Mouse (Mus musculus) C2C12 (cell line): ENCODE data around the gene Gm11032. TPM values are rescaled to one million over a fixed set of nuclear protein-coding genes. Genes with fewer than 3 reads are reported as not detected.

Experiments used
- H3K27me3 ChIP-seq: one replicate; pipeline ENCODE4 v1.6.1; 2011; ENCODE audit not compliant: control insufficient read depth, insufficient read depth, insufficient read length
- H3K36me3 ChIP-seq: one replicate; pipeline ENCODE4 v1.6.1; 2011; ENCODE audit not compliant: control insufficient read depth, insufficient read depth
- H3K4me3 ChIP-seq: one replicate; pipeline ENCODE4 v1.5.1; 2011; ENCODE audit warnings: mild to moderate bottlenecking, control low read depth; ENCODE audit not compliant: poor library complexity, insufficient read depth, severe bottlenecking
- H3K79me2 ChIP-seq: one replicate; pipeline ENCODE4 v1.6.1; 2011; ENCODE audit not compliant: control insufficient read depth, insufficient read depth
- H3K79me3 ChIP-seq: one replicate; pipeline ENCODE4 v1.6.1; 2011; ENCODE audit warnings: low read depth, control low read depth
- H3ac ChIP-seq: one replicate; pipeline ENCODE3; 2011; ENCODE audit warnings: low read depth; ENCODE audit not compliant: control insufficient read depth, insufficient read length
- CEBPB ChIP-seq: IDR thresholded peaks from one replicate; pipeline ENCODE4 v1.6.1; 2011; ENCODE audit warnings: low read depth, mild to moderate bottlenecking, control low read depth, moderate library complexity
- CTCF ChIP-seq: IDR thresholded peaks from one replicate; pipeline ENCODE4 v1.5.1; 2011; ENCODE audit not compliant: control insufficient read depth, insufficient read depth, insufficient read length
- FOSL1 ChIP-seq: IDR thresholded peaks from one replicate; pipeline ENCODE4 v1.8.0; 2011; ENCODE audit warnings: mild to moderate bottlenecking, low read length; ENCODE audit not compliant: poor library complexity, insufficient read depth, severe bottlenecking
- MAX ChIP-seq: IDR thresholded peaks from one replicate; pipeline ENCODE4 v1.6.1; 2011; ENCODE audit warnings: mild to moderate bottlenecking, control low read depth
- MYOD1 ChIP-seq: IDR thresholded peaks from one replicate; pipeline ENCODE4 v1.6.1; 2011; ENCODE audit warnings: low read depth; ENCODE audit not compliant: control insufficient read depth, insufficient read length
- MYOG ChIP-seq: IDR thresholded peaks from one replicate; pipeline ENCODE4 v1.6.1; 2011; ENCODE audit not compliant: control insufficient read depth, insufficient read length; ENCODE audit errors: extremely low read depth
- USF1 ChIP-seq: IDR thresholded peaks from one replicate; pipeline ENCODE4 v1.6.1; 2011; ENCODE audit warnings: low read depth, mild to moderate bottlenecking, control low read depth, moderate library complexity
- polyA plus RNA-seq: library from polyadenylated mRNA; unstranded; fragments of >200 nt; fragmentation: generic; extraction: Trizol; gene quantifications from one replicate; pipeline ENCODE4 v1.2.1, GENCODE M21; 2012; ENCODE audit warnings: missing spikeins

The Gm11032 gene
- polyA plus RNA-seq, 1 experiment = not detected

- Histone ChIP-seq H3K27me3 (no peaks in the 10 kb centered on the region), H3K79me3 (peaks cover 49% of the 10 kb centered on the region), H3K79me2 (peaks cover 60% of the 10 kb centered on the region), H3K36me3 (no peaks in the 10 kb centered on the region), H3ac (no peak overlapping the region), H3K4me3 (peak overlapping the region; percentile 85)
- TF ChIP-seq CTCF (no peak), FOSL1 (no peak), MYOD1 (no peak), MYOG (no peak), USF1 (no peak), CEBPB (no peak), MAX (no peak)
Observed at GRCm38 (mm10) chr11:4593491-4593848, 26.4 kb upstream of the Gm11032 start.

DNA sequence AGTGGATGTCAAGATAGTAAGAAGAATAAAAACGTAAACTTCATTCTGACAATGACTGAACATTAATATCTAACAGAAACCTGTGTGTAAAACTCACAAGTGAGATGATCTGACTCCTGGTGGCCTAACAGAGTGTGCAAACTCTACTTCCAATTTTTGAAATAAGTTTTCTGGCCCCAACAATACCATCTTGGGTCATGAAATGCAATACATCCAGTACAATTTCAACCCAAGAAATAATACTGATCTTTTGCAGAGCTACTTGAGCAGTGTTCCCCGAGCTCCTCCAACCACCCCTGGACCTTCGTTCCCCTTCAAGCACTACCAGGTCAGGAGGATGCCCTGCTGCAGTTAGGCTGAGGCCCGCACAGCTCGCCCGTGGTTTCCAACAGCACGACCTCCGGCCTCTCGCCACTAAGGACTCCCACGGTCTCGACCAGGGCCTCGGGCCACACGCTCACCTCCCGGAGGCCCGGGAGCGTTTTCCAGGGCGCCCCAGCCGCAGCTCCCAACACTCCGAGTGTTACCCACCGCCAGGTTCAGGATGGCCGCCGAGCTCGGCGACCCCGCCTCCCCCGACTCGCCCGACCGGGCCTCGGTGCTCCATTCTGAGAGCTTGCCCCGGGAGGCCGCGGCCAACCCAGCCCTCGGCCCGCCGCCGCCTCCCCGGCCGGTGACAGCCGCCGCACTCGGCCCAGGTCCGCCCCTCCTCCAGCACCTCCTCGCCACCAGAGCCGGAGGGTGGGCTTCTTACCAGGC lies 25.8 kb upstream of the Gm11032 start:
- TF ChIP-seq MAX = no peak
- TF ChIP-seq MYOD1 = no peak
- TF ChIP-seq MYOG = no peak
- no peak for TF ChIP-seq FOSL1
- no peak for TF ChIP-seq USF1
- TF ChIP-seq CEBPB = no peak
- no peak for TF ChIP-seq CTCF
- H3K4me3 ChIP-seq = peak overlapping the region; percentile 85
- no peaks in the 10 kb centered on the region for H3K36me3 ChIP-seq
- peaks cover 54% of the 10 kb centered on the region for H3K79me2 ChIP-seq
- H3ac ChIP-seq = peak overlapping the region; percentile 98
- H3K27me3 ChIP-seq = no peaks in the 10 kb centered on the region
- peaks cover 47% of the 10 kb centered on the region for H3K79me3 ChIP-seq

DNA sequence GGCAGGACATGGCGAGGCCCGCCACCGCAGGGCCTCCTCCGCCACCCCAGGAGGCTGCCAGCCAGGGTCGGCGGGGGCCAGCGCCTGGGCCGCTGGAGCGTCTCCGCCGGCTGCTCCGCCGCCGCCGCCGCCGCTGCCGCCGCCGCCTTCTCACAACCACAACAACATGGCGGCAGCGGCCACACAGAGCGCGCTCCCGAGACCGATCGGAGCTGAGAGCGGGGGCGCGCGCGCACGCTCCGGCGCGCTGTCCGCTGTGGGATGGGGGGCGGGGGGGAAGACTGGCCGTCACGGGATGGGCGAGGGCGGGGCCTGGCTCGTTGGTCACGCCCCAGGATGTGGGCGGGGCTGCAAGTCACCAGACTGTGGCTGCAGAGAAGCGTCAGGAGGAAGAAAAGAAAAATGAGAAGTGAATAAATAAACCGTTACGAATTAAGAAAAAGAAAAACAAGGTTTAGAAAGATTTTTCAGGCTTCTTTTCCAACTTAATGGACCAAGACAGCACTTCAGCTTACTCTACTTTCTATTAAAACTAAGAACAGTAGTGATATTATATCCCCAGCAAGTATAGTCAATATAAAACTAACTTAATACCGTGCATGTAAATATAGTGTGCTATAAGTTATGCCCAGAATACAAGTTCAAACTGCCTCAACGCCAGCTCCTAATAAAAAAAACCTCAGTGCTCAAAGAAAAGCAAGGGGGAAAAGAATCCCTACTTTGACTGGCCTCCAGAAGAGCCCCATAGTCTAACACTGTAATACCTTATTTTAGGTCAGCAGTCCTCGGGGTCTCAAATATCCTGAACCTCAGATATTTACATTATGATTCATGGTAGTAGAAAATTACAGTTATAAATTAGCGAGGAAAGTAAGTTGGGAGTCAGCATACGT lies 25.0 kb upstream of the Gm11032 start, which contains the start of gene Mtmr3:
Gene Mtmr3 (minus strand): TSS at position 256 of the 893 bp plus-strand sequence.
- H3K79me3 ChIP-seq = peaks cover 40% of the 10 kb centered on the region
- no peaks in the 10 kb centered on the region for H3K36me3 ChIP-seq
- TF ChIP-seq MYOG = no peak
- TF ChIP-seq CEBPB = no peak
- no peak for TF ChIP-seq MAX
- TF ChIP-seq CTCF = no peak
- TF ChIP-seq USF1 = no peak
- no peak for TF ChIP-seq FOSL1
- no peak for TF ChIP-seq MYOD1
- peaks cover 46% of the 10 kb centered on the region for H3K79me2 ChIP-seq
- peak within 1 kb of the TSS; percentile 98 for H3ac ChIP-seq
- peak within 1 kb of the TSS; percentile 85 for H3K4me3 ChIP-seq
- no peaks in the 10 kb centered on the region for H3K27me3 ChIP-seq

- Histone ChIP-seq H3K4me3 (no peak overlapping the region), H3ac (no peak overlapping the region), H3K27me3 (no peaks in the 10 kb centered on the region), H3K79me3 (peaks cover 7% of the 10 kb centered on the region), H3K79me2 (peaks cover 11% of the 10 kb centered on the region), H3K36me3 (no peaks in the 10 kb centered on the region)
- TF ChIP-seq FOSL1 (no peak), MYOG (no peak), MAX (no peak), USF1 (no peak), CEBPB (no peak), MYOD1 (no peak), CTCF (no peak)
Observed at GRCm38 (mm10) chr11:4598411-4598810, 21.5 kb upstream of the Gm11032 start.

GRCm38 (mm10) chr11:4599916-4600315 lies 20.0 kb upstream of the Gm11032 start:
- Histone ChIP-seq H3K79me3 (no peaks in the 10 kb centered on the region), H3ac (no peak overlapping the region), H3K27me3 (no peaks in the 10 kb centered on the region), H3K36me3 (no peaks in the 10 kb centered on the region), H3K4me3 (no peak overlapping the region), H3K79me2 (no peaks in the 10 kb centered on the region)
- TF ChIP-seq USF1 (no peak), CTCF (no peak), MAX (no peak), CEBPB (no peak), MYOD1 (no peak), FOSL1 (no peak), MYOG (no peak)
